In the genomic region with DNA sequence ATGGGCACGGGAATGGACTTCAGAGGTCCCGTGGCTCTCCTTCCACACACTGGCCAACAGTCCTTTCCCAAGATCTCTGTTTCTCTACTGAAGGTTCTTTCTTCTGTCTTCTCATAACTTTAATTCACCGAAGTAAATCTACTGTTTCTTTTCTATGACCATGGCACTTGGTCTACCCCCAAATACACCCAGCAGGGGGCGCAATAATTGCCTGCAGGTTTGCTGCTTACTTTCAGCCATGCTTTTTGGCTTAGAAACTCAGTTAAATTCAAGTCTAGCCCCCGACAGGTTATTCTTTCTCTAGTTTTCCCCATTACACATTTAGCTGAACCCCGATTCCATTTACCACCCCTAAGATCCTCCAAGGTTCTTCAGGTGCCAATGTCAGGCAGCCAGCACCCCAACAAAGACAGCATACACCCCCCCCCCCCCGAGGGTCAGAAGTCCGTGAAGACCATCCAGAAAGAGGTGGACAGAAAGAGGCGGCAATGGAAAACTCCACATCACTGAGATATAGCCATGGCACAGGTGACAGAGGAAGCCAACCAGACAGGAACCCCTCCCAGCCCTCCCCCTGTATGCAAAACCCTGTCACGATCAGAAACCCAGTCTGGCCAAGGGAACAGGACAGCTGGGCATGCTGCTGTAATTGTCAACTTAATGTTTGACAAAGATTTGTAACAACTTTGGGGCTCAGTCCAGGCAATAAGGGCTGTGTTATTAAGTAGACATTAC, we compare ENCODE assay signal across 9 mouse cellular contexts. TPM values are rescaled to one million over a fixed set of nuclear protein-coding genes. Genes with fewer than 3 reads are reported as not detected.
DNase-seq lines count a peak whose midpoint lies in the region; ATAC-seq lines count a peak whose summit lies in the region.
"Had no signal": no experiment of that assay in that cellular context is flagged by ENCODE, and none has a peak within 500 bp of the region (broad histone marks: within the 10 kb centered on the region; RNA-seq: fewer than 3 reads in every experiment).

No protein-coding gene starts in this region.

- no peak overlapping the region for H3K9ac ChIP-seq in kidney, embryonic 15.5 days
- H3K9ac ChIP-seq: limb, embryonic 15.5 days had no signal

- H3K4me1 ChIP-seq in kidney, embryonic 15.5 days: no peaks in the 10 kb centered on the region
- H3K4me1 ChIP-seq: limb, embryonic 15.5 days had no signal

- peaks cover 11% of the 10 kb centered on the region; the same call in 1 of the 2 replicates for H3K36me3 ChIP-seq in kidney, embryonic 15.5 days

- no peaks in the 10 kb centered on the region for H3K9me3 ChIP-seq in kidney, embryonic 15.5 days (replicated peaks)
- H3K9me3 ChIP-seq: limb, embryonic 15.5 days had no signal

- DNase-seq in kidney, adult 11 months: peak; percentile 19
- DNase-seq in CD4-positive helper T cell, adult 2 months (ENCODE audit: low read depth, low spot score): peak; percentile 61
- DNase-seq in R1 (ENCODE audit: low read depth, low spot score): peak; percentile 63
- DNase-seq in embryo, embryonic 9.5 days (ENCODE audit: extremely low spot score): peak; percentile 14
- DNase-seq in left cerebral cortex, postnatal 4 days: peak; percentile 59
- DNase-seq in right cerebral cortex, postnatal 14 days: peak; percentile 66

- no peak for ATAC-seq in kidney, embryonic 15.5 days (replicated peaks; ENCODE audit: low FRiP score)
- ATAC-seq in activated CD4-positive, CD25-positive, alpha-beta regulatory T cell, adult 4 months: no peak

- no peaks in the 10 kb centered on the region for H3K27me3 ChIP-seq in kidney, embryonic 15.5 days
- H3K27me3 ChIP-seq: limb, embryonic 15.5 days had no signal

- no peak overlapping the region for H3K4me3 ChIP-seq in kidney, embryonic 15.5 days (replicated peaks)
- H3K4me3 ChIP-seq: limb, embryonic 15.5 days had no signal

- H3K4me2 ChIP-seq in kidney, embryonic 15.5 days: no peak overlapping the region
- H3K4me2 ChIP-seq: limb, embryonic 15.5 days had no signal

- H3K27ac ChIP-seq in kidney, embryonic 15.5 days: no peak overlapping the region
- H3K27ac ChIP-seq: limb, embryonic 15.5 days had no signal

- intact Hi-C loops in left cerebral cortex, postnatal 4 days (cut with DNase I): no loop called here

- WGBS in kidney, embryonic 15.5 days: 79% methylated on average over 10 of the region's 10 CpGs

RNA-seq across cellular contexts. Expression of a gene that starts 18.6 kb away (rescaled TPM):
- polyA plus RNA-seq in kidney, embryonic 15.5 days (2015; fragmentation: Nextera tagmentation; extraction: Ambion mirVana): 128 and 140 TPM in 2 replicates
- 10 to 100 TPM; 46.9 to 51.8 TPM for total RNA-seq in left cerebral cortex, postnatal 4 days (2021)
- polyA plus RNA-seq in activated CD4-positive, CD25-positive, alpha-beta regulatory T cell, adult 4 months (2017; shearing (Covaris generic)): 10 to 100 TPM; 50.7 to 63.2 TPM

RNA-seq across cellular contexts. Expression of a gene that starts 18.6 kb away (rescaled TPM):
- polyA plus RNA-seq in kidney, embryonic 15.5 days (2015; fragmentation: Nextera tagmentation; extraction: Ambion mirVana): 48.8 and 48.9 TPM in 2 replicates
- 10 to 100 TPM; 41.0 to 42.0 TPM for total RNA-seq in left cerebral cortex, postnatal 4 days (2021)
- polyA plus RNA-seq in activated CD4-positive, CD25-positive, alpha-beta regulatory T cell, adult 4 months (2017; shearing (Covaris generic)): 10 to 100 TPM; 64.8 to 68.5 TPM

Comparison
In these comparisons a context has a peak if more than half of its experiments do, and no peak if none do; other contexts are left out.
1. DNase-seq: peak in every context shown above with its lines; median percentile 66 in right cerebral cortex, postnatal 14 days; 63 in R1; 61 in CD4-positive helper T cell, adult 2 months; 59 in left cerebral cortex, postnatal 4 days; 19 in kidney, adult 11 months; 14 in embryo, embryonic 9.5 days.